Mouse (Mus musculus): ENCODE results near the gene Cmtm6.

Cmtm6 gene

GRCm38 (mm10) chr9:114798845-114799244 is 67.9 kb downstream of the Cmtm6 start:
- no peak for DNase-seq (ENCODE audit: low spot score)

Data from lung, postnatal 25 days (tissue).